Mouse (Mus musculus) neural tube, embryonic 10.5 days (tissue): ENCODE results near the gene Cep19.

Experiments
- DNase-seq: peaks from one replicate; pipeline ENCODE4 v3.0.0-alpha.2; 2017; ENCODE audit warnings: low spot score; ENCODE audit errors: extremely low spot score

The Cep19 gene

GRCm38 (mm10) chr16:32107342-32108045 is 7.9 kb downstream of the Cep19 start:
- DNase-seq = no peak

GRCm38 (mm10) chr16:32108170-32108569 is 8.6 kb downstream of the Cep19 start:
- DNase-seq = no peak

GRCm38 (mm10) chr16:32108578-32108977 is 9.0 kb downstream of the Cep19 start:
- no peak for DNase-seq

- no peak for DNase-seq
Measured at GRCm38 (mm10) chr16:32110951-32111699, 11.5 kb downstream of the Cep19 start.

- no peak for DNase-seq
Measured at GRCm38 (mm10) chr16:32113541-32114218, 14.1 kb downstream of the Cep19 start.

DNA sequence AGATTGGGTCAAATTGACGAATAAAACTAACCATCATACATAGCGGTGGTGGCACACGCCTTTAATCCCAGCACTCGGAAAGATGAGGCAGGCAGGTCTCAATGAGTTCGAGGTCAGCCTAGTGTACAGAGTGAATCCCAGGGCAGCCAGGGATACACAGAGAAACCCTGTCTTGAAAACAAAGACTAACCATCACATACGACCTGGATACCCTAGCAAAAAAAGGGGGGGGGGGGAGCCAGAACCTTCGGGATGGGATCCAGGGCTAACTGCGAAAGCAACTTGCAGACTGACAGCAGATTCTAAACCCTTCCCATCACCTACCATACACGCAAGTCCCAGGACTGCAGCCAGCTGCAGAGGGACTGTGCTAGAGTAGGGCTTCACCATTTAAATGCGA is 14.8 kb downstream of the Cep19 start:
- no peak for DNase-seq

DNA sequence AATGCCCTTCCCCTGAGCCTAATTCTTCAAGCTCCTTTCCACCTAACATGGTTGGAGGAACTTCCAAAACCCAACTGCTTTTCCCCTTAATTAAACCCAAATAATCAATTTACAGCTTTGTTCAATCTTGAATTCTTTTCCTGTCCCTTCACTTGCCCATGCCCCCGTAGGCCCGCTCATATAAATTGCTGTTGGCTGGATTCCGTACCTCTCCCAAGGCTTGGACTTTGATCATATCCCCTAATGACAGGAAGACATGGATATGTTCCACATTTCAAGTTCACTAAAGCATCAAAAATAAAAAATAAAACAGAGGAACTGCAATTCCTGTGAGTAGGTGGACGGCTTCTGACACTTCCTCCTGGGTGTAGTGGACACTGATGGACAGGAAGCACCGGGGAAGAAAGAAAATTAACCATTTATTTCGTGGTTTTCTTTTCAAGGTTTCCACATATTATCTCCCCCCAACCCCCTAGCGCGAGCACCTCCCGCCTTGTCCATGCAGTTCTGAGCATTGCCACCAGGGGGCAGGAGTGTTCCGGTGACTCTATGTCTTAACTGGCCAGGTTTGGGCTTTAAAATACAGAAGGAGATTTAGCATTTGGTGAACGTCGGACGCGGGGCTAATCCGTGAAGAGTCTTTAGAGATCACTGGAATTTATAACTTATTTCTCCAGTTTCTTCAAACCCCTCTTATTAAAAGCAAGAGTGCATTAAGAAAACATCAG is 15.5 kb downstream of the Cep19 start:
- DNase-seq = peak; percentile 85

DNA sequence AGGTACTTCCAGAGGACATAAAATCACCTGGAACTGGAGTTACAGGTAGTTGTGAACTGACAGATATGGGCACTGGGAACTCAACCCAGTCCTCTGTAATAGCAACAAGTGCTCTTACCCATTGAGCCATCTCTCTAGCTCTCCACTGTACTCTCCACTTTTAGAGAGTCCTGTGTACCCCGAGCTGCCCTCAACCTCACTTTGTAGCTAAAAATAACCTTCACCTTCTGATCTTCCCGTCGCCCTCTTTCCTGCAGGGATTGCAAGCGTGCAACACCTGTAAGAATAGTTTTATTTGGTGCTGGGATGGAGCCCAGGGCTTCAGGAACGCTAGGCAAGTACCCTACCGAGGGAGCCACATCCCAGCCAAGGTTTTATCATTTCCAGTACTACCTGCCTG is 16.2 kb downstream of the Cep19 start:
- no peak for DNase-seq

DNA sequence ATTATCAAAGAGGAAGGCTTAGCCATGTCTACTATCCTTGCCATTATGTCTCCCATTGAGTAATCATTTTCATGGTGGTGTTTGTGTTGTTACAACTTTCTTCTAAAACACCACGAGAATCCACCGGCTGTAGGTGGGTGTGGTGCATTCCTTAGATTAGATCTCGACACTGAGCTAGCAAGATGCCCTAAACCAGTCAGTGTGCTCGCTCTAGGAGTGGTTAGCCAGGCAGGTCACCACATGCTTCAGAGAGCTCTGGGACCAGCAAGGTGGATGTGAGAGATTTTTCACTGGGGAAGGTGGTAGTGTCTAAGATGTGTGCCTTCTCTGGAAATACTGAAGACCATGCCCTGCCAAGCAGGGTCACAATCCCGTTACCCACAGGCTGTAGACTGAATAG is 16.6 kb downstream of the Cep19 start:
- DNase-seq = no peak

DNA sequence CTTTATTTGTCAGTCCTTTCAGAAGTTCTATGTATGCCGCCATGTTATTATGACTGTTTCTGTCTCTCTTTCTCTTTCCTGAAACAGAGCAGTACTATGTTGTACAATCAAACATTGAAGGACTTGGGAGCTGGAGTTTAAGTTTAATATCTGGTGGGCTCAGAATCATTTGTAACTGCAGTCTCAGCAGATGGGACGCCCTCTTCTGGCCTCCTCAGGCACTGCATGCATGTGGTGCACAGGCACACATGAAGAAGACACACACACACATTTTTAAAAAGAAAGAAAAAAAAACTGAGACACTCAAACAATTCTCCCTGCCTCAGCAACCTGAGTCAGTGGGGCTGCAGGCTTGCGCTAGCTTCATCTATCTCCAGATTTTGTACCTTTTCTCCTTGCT is 20.9 kb downstream of the Cep19 start:
- DNase-seq = no peak

GRCm38 (mm10) chr16:32124020-32124419 is 24.4 kb downstream of the Cep19 start:
- no peak for DNase-seq

- no peak for DNase-seq
Measured at GRCm38 (mm10) chr16:32124444-32125335, 25.1 kb downstream of the Cep19 start.

- no peak for DNase-seq
Measured at GRCm38 (mm10) chr16:32125364-32125763, 25.8 kb downstream of the Cep19 start.

- DNase-seq = no peak
Measured at GRCm38 (mm10) chr16:32127046-32127445, 27.4 kb downstream of the Cep19 start.

- DNase-seq = no peak
Measured at GRCm38 (mm10) chr16:32129449-32130189, 30.0 kb downstream of the Cep19 start.

- no peak for DNase-seq
Measured at GRCm38 (mm10) chr16:32130190-32130826, 30.7 kb downstream of the Cep19 start.

DNA sequence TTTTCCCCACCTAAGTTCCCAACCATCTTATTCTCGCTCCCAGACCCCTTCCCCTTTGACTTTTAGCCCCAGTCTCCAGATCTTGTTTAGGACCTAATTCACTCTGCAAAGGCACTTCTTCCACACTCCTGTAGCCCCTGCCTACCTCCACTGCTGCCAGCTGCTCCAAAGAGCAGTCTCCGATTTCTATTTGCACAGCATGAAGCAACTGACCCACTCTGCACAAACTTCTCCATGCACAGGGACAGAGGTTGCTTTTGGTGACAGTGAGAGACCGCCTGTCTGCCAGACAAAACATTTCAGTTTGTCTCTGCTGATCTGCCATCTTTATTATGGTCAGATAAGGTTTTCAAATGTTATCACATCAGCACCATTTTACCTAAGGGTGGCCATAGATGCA is 33.5 kb downstream of the Cep19 start:
- no peak for DNase-seq

GRCm38 (mm10) chr16:32135842-32136357 is 36.3 kb downstream of the Cep19 start:
- DNase-seq = no peak

- DNase-seq = no peak
Measured at GRCm38 (mm10) chr16:32138954-32139353, 39.4 kb downstream of the Cep19 start.
